Mouse (Mus musculus) stomach, postnatal 0 days (tissue): ENCODE measurements around the gene Clcf1. TPM values are rescaled to one million over a fixed set of nuclear protein-coding genes. Genes with fewer than 3 reads are reported as not detected.
"Not testable (repeated sequence)": the region's sequence is repeated elsewhere in the genome, so short reads cannot be mapped to it uniquely, and the experiment has no call there.

Experiments used
- ATAC-seq: fragments of 200-750 bp; cut with Nextera tagmentation; 2 replicates; pipeline ENCODE4 v1.8.0; 2017; ENCODE audit not compliant: low FRiP score, low TSS enrichment
- DNase-seq: peaks from one replicate; pipeline ENCODE4 v3.0.0-alpha.2; 2016; ENCODE audit warnings: low spot score
- H3K27ac ChIP-seq: fragments of 300-500 bp; sonication (generic); replicated peaks from 2 replicates; pipeline ENCODE4 v1.5.1; 2014; ENCODE audit warnings: mild to moderate bottlenecking, control low read depth
- H3K27me3 ChIP-seq: fragments of 300-500 bp; sonication (generic); 2 replicates; pipeline ENCODE4 v1.6.1; 2014; ENCODE audit warnings: low read length; ENCODE audit not compliant: control insufficient read depth, insufficient read depth
- H3K36me3 ChIP-seq: fragments of 300-500 bp; sonication (generic); 2 replicates; pipeline ENCODE4 v1.6.1; 2014; ENCODE audit warnings: low read length, mixed read lengths; ENCODE audit not compliant: control insufficient read depth, insufficient read depth
- H3K4me1 ChIP-seq: fragments of 300-500 bp; sonication (generic); replicated peaks from 2 replicates; pipeline ENCODE4 v1.6.1; 2014; ENCODE audit warnings: antibody characterized with exemption; ENCODE audit not compliant: control insufficient read depth, insufficient read depth
- H3K4me2 ChIP-seq: fragments of 300-500 bp; sonication (generic); replicated peaks from 2 replicates; pipeline ENCODE4 v1.6.1; 2014; ENCODE audit warnings: low read depth, mild to moderate bottlenecking, control low read depth, moderate library complexity
- H3K4me3 ChIP-seq: fragments of 300-500 bp; sonication (generic); 2 replicates; pipeline ENCODE4 v1.5.1; 2014; ENCODE audit warnings: low read depth, low read length, control low read depth
- H3K9ac ChIP-seq: fragments of 300-500 bp; sonication (generic); 2 replicates; pipeline ENCODE4 v1.6.1; 2014; ENCODE audit warnings: mild to moderate bottlenecking, low read length, control low read depth, mixed read lengths
- H3K9me3 ChIP-seq: fragments of 300-500 bp; sonication (generic); 2 replicates; pipeline ENCODE4 v1.6.1; 2016; ENCODE audit warnings: low read length; ENCODE audit not compliant: control insufficient read depth
- CTCF ChIP-seq: IDR thresholded peaks from 2 replicates; pipeline ENCODE4 v1.5.1; 2016; ENCODE audit warnings: antibody characterized with exemption, low read depth, mild to moderate bottlenecking, moderate library complexity
- EP300 ChIP-seq: optimal IDR thresholded peaks from 2 replicates; pipeline ENCODE3; 2016; ENCODE audit warnings: antibody characterized with exemption
- WGBS: fragments of 180-500 bp; shearing (Covaris S2); extraction: QIAGEN DNeasy Blood & Tissue Kit; methylation state at CpG from one replicate; pipeline ENCODE4 v1.1.7; 2014; 5-methylcytosine and 5-hydroxymethylcytosine counted together
- polyA plus RNA-seq: library from polyadenylated mRNA; unstranded; fragments of >200 nt; fragmentation: Nextera tagmentation; extraction: Ambion mirVana; gene quantifications from 2 replicates; pipeline ENCODE4 v1.2.1, GENCODE M21; 2015

Clcf1 gene
- polyA plus RNA-seq, 1 experiment from 2014 or later = 3.6 TPM

GRCm38 (mm10) chr19:4244775-4245174 is 30.7 kb downstream of the Clcf1 start:
- H3K27me3 ChIP-seq = no peaks in the 10 kb centered on the region
- H3K27ac ChIP-seq = no peak overlapping the region
- no peak overlapping the region for H3K4me3 ChIP-seq
- H3K36me3 ChIP-seq = no peaks in the 10 kb centered on the region
- no peaks in the 10 kb centered on the region for H3K9me3 ChIP-seq
- ATAC-seq (peak; percentile 88), DNase-seq (no peak)
- no peak overlapping the region for H3K9ac ChIP-seq
- no peak overlapping the region for H3K4me2 ChIP-seq
- WGBS = 73% methylated on average over 6 of the region's 6 CpGs
- TF ChIP-seq CTCF = no peak
- TF ChIP-seq EP300 = no peak
- H3K4me1 ChIP-seq = no peaks in the 10 kb centered on the region

- ATAC-seq (no peak), DNase-seq (no peak)
- no peak overlapping the region for H3K9ac ChIP-seq
- H3K9me3 ChIP-seq = no peaks in the 10 kb centered on the region
- H3K27ac ChIP-seq = no peak overlapping the region
- TF ChIP-seq CTCF = peak; percentile 52
- TF ChIP-seq EP300 = no peak
- no peaks in the 10 kb centered on the region for H3K27me3 ChIP-seq
- 49% methylated on average over 1 of the region's 1 CpGs for WGBS
- no peaks in the 10 kb centered on the region for H3K36me3 ChIP-seq
- no peak overlapping the region for H3K4me2 ChIP-seq
- H3K4me3 ChIP-seq = no peak overlapping the region
- no peaks in the 10 kb centered on the region for H3K4me1 ChIP-seq
Measured at GRCm38 (mm10) chr19:4247010-4247409, 33.0 kb downstream of the Clcf1 start.

GRCm38 (mm10) chr19:4248683-4249082 is 34.6 kb downstream of the Clcf1 start:
- H3K4me1 ChIP-seq, H3K36me3 ChIP-seq, DNase-seq, H3K4me2 ChIP-seq, H3K4me3 ChIP-seq, H3K9me3 ChIP-seq, H3K9ac ChIP-seq, H3K27me3 ChIP-seq, H3K27ac ChIP-seq, ATAC-seq: not testable (repeated sequence)
- 56% methylated on average over 1 of the region's 1 CpGs for WGBS

- WGBS = 80% methylated on average over 7 of the region's 7 CpGs
- ATAC-seq = no peak
Measured at GRCm38 (mm10) chr19:4254230-4254629, 40.2 kb downstream of the Clcf1 start.

DNA sequence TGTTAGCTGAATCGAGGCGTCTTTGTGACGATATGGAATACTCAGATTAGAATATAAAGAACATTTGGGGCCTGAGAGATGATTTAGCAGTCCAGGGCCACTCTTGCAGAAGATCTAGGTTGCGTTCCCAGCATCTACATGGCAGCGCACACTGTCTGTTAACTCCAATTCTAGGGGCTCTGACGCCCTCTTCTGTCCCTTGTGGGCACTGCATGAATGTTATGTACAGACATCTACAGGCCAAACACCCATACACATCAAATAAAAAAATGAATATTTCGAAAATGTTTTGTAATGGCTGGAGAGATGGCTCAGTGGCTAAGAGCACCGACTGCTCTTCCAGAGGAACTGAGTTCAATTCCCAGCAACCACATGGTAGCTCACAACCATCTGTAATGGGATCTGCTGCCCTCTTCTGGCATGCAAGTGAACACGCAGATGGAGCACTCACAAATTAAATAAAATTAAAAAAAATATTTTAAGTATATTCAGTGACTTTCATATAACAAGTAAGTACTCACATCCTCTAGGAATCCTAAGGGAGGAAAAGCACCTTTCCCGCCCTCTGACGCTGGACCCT is 41.6 kb downstream of the Clcf1 start:
- no peaks in the 10 kb centered on the region for H3K36me3 ChIP-seq
- H3K4me3 ChIP-seq = no peak overlapping the region
- no peak overlapping the region for H3K4me2 ChIP-seq
- DNase-seq (no peak), ATAC-seq (no peak)
- TF ChIP-seq CTCF (peak; percentile 59), EP300 (no peak)
- H3K27ac ChIP-seq = no peak overlapping the region
- H3K4me1 ChIP-seq = 0 out of 2 replicates have a peak, but pooled peaks cover 3% of the 10 kb centered on the region
- no peak overlapping the region for H3K9ac ChIP-seq
- WGBS = 76% methylated on average over 11 of the region's 11 CpGs
- H3K27me3 ChIP-seq = no peaks in the 10 kb centered on the region
- H3K9me3 ChIP-seq = no peaks in the 10 kb centered on the region

More at GRCm38 (mm10) chr19:4254230-4254629, 40.2 kb downstream of the Clcf1 start:
- Histone ChIP-seq H3K4me3 (no peak overlapping the region), H3K4me2 (no peak overlapping the region), H3K9me3 (no peaks in the 10 kb centered on the region), H3K36me3 (no peaks in the 10 kb centered on the region), H3K27me3 (no peaks in the 10 kb centered on the region), H3K4me1 (0 out of 2 replicates have a peak, but pooled peaks cover 3% of the 10 kb centered on the region), H3K27ac (no peak overlapping the region), H3K9ac (no peak overlapping the region)
- TF ChIP-seq CTCF (no peak), EP300 (no peak)
- DNase-seq = no peak

DNA sequence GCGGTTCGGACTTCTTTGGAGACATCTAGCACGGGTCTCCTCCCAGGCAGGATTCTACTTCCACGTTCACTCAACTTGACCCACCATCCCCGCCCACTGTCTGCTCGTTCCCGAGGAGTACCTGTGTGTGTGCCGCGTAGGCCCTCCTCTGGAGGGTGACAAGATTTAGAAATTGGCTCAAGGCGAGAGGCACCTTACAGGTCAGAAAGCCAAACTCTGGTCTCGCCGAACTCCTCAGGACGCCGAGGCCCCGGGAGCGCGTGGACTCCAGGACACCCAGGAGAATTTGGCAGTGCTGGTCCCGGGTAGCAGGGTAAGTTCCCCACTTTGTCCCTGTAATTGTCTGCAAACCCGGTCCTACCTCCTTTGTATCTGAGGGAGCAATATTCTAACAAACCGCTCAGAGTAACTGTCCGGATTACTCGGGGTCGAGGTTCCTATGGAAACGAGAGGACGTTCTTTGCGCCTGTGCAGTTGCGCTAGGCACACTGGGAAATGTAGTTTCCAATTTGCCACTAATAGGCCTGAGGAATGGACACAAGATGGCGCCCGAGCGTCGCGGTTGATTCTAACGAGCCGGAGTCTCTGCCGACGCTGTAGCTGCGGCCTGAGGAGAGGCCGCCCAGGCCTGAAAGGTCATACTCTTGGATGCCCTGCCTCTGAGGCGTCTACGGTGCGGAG is 43.3 kb downstream of the Clcf1 start:
- H3K36me3 ChIP-seq = no peaks in the 10 kb centered on the region
- peak; percentile 93 for DNase-seq
- peak overlapping the region; percentile 89 for H3K4me2 ChIP-seq
- no peaks in the 10 kb centered on the region for H3K9me3 ChIP-seq
- peak overlapping the region; percentile 63 for H3K4me3 ChIP-seq
- 0 out of 2 replicates have a peak, but pooled peaks cover 3% of the 10 kb centered on the region for H3K4me1 ChIP-seq
- H3K27ac ChIP-seq = no peak overlapping the region
- ATAC-seq = peak; percentile 84
- under 1% methylated on average over 41 of the region's 41 CpGs for WGBS
- H3K27me3 ChIP-seq = no peaks in the 10 kb centered on the region
- TF ChIP-seq EP300 (no peak), CTCF (peak; percentile 95)
- peak overlapping the region; percentile 41 for H3K9ac ChIP-seq
